Mouse (Mus musculus) right cerebral cortex, adult 18-20 months (tissue): ENCODE measurements at regions not wholly inside any gene's neighbourhood (a gene's known extent, or its start where the extent isn't known, plus 50 kb on each side); places are given as distances from the start of the nearest gene placed in this dataset.

Source experiments
- DNase-seq: peaks from one replicate; pipeline ENCODE4 v3.0.0; 2022; ENCODE audit warnings: mixed read lengths

DNA sequence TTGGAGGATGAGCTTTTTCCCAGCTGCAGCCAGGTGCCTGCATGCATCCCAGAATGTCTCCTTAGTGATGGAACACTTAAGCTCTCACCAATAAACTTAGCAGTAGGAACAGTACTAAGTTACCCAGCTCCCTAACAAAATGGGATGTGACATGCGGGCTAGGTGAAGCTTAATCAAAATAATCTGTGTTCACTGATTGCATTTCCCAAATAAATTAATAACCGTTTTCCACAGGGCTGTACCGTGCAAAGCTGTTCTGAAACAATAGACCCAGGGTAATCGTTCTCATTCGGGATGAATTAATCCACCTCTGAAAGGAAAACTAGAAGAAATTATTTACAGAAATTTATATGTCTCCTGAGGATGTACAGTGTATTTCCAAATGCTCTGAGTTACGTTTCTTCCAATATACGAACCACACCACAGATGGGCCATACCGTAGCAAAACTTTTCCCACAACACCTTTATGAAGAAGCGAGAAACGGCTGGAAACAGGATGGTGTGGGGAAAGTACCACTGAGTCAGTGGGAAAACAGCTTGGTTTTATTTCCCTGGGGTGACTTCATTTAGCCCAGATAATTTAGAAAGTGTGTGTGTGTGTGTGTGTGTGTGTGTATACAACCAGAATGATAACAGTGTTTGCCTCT lies 148.5 kb upstream of the Adamts16 start:
- no peak for DNase-seq

DNA sequence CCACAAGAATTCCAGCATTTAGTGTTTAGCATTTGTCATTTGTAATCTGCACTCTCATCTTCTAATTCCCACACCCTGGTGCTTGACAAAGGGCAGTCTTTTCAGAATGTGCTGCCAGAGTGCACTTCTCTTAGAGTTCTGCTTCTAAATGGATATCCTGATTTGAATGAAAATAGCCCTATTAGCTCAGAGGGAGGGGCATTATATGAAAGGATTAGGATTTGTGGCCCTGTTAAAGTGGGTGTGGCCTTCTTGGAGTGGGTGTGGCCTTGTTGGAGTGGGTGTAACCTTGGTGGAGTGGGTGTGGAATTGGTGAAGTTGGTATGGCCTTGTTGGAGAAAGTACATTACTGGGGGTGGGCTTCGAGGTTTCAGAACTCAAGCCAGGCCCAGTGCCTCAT lies 137.7 kb upstream of the Adamts16 start:
- DNase-seq, result no peak

DNA sequence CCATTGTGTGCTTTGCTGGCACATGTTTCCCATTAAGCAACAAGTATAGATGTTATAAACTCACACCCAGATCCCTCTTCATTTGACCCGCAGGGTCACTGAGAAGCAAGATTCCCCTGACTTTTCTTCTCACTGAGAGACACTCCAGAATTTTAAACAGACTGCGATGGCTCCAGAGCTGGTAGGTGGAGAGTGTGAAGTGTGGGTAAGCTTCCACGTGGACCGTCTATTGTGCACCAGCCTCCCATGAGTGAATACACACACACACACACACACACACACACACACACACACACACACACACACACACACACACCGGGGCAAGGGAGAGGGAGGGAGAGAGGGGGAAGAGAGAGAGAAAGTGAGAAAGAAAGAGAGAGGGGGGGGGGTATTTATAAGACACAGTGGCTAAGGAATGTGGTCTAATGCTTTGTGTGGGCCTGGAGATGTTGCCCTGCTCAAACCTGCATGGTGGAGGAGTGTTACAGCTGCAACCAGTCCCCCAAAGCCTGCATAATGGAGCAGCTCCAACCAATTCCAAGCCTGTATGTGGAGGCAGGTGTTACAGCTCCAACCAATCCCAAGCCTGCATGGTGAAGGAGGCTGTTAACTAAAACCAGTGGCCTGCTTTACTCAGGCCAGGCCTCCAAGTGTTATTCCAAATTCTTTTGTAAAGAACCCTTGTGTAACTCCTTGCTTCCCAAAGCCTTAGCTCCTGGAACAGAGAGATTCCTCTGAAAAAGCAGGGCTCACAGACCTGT lies 137.1 kb upstream of the Adamts16 start:
- DNase-seq, result no peak

DNA sequence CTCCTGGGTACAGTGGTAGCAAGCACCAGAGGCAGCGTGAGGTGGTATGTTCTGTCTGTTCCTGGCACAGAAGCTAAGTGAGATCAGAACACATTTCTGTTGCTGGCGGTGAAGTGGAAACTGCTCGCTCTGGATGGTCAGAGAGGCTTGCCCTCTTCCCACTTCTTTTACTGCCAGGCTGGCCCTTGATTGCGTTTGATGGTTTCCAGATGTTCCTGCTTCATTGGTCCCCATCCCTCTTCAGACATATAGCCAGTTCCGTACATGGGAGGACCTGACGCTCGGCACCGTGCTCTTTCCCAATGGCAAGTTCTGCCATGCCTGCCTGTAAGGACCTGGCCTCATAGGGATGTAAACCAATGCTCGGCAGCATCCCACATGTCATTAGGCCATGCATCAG lies 128.0 kb upstream of the Adamts16 start:
- no peak for DNase-seq

DNA sequence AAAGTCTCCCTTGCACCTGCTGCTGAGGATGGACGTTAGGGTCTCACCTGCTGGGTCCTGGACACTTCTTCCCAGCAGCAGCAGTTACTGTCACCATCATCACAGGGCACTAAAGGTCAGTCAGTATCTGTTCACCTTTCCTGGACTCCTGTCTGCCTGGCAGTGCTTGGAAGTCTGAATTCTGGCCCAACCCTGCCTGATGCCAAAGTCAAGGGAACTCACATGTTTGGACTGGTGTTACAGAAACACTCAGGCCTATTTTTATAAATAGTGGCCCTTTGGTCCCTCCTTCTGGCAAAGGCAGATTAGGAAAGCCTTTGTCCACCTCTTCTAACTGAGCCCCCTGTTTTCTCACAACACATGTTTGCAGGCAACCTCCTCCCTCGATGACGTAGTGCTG lies 126.2 kb upstream of the Adamts16 start:
- no peak for DNase-seq

DNA sequence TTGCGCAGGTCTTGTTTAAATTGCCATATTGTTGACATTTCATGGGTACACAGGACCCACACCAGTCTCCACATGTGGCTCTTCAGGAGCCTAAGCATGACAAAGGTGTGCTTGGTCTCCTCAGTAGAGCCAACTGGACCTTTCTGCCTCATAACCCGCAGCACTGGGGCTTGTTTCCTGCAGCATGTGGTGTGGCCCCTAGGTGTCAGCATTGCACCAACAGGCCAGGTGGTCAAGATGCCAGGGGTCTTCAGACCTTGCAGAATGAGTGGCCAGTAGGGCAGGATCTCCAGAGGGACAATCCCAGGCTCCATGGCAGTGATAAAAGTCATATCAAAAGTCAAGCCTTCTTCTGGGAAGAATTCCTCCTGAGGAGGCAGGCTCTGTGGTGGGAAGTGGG lies 121.8 kb upstream of the Adamts16 start:
- no peak for DNase-seq

DNA sequence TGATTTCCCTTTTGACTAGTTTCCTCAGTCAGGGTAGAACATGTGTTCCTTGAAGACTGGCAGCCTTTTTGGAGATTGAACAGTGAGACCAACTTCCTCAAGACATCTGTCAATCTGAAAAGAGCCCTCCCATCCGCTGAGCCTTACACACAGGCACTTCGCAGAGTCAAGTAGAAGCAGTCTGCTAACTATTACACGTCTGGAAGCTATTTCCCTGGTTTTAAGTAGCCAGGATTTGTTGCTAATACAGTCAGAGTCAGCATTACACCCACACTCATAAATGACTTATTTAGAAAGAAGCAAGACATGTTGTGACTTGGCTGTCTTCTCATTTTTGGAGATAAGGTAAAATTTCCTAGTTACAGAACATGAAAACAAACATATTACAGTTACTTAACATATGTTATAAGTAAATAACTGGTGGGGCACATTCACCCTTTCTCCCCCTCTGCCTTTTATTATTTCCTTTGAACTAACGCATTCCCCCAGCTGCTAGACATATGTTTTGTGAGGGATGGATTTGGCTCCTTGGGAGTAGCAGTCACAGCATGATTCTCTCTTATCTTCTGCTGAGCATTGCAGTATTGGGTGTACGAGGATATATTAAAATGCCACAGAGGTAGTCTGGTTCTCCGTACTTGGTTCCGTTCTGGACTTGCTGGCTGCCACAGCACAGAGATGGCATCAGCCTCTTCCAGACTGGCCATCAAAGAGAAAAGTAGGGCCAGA lies 92.9 kb upstream of the Adamts16 start:
- no peak for DNase-seq

DNA sequence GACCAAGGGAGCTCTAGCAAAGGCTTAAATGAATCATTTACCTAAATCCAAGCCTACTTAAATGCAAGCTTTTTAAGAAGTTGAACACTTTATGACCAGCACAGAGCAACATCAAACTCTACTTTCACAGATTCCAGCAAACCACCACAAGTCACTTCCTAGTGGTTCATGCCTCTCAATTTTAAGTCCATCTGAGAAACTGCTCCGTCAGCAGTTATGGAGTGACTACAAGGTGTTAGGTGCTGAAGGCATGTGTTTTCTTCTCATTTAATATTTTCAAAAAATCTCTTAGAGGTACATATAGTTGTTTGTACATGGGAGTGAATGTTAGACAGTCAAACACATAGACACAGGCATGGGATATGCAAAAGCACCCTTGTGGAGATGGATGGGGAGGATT lies 72.2 kb upstream of the Adamts16 start:
- DNase-seq, result no peak

DNA sequence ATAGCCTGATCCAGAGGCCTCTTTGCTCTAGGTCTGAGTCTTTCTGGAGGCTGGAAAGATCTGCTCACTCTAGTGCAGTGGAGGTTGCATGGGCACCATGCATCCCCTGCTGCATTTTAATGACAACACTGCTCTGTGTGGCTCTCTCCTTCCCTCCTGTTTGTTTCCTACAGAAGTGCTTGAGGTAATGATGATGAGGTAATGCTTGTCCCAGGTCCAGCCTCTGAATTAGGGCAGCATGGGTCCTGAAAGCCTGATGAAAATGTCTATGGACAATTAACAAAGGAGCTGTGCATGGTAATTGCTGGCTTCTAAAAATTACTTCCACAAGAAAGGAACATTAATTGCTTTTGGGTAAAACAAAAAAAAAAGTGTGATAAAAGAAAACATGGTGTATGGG lies 69.3 kb upstream of the Adamts16 start:
- no peak for DNase-seq

DNA sequence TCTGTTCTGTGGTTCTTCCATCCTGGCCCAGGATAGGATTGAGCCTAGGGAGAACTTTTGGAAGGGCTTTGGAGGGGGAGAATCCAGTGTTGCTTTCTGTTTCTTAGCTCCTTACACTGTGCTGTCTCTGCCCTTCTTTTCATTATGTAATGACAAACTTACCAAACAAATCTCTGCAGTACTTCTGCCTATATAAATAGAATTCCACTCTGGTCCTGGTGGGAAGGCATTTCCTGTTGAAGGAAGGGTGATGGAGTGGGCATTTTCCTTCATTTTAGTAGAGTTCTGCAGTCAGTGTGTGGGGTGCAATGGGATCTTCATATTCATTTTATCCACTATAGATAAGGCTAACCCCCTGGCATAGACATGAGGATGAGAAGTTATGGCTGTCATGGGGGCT lies 63.2 kb upstream of the Adamts16 start:
- no peak for DNase-seq

DNA sequence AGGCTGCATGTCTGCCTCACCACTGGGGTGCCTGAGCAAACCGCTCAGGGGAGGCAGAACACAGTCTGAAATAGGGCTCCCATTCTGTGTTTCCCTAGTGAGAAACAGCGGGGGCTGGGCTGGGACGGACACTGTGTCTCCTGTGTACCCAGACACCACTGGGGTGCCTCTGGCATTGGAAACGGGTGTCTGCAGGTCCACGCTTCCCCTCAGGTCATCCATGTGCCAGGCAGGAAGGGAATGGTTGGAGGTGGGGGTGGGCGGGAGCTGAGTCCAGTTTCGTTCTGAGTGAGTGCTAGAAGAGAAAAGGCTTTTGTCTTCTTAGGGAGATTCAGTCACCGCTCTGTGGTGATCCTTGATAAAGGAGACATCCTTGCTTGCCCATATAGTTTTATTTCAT lies 62.2 kb upstream of the Adamts16 start:
- no peak for DNase-seq

DNA sequence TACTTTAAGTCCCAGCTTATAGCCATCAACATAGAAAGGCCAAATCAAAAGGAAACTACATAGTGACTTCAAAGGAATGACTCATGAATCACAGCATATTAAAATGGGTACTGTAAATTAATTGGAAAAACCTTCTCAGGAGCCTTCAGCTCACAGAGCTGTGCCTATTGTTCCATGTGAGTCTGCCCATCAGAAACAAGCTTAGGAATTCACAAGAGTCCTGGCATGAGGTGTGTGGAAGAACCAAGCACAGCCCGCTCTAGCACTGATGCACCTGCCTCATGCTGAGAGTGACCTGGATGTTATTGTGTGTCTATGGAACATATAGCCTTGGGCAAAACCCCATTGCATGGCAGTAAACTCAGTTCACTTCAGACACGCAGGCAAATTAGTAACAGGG lies 61.5 kb upstream of the Adamts16 start:
- DNase-seq, result no peak

DNA sequence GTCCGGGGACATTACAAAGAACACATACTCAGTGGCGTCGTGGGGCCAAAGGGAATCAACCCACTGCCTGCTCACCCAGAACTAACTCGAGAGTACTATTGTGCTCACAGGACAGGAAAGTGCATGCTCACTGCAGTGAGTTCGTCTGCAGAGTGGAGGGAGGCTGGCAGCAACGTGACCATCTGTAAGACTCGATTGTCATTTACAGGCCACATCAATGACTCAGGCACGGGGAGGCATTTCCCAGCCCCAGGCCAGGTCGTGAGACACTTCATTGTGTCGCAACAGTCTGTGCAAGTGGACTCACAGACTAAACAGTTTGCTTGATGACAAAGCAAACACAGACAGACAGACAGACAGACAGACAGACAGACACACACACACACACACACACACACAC lies 61.1 kb upstream of the Adamts16 start:
- no peak for DNase-seq

DNA sequence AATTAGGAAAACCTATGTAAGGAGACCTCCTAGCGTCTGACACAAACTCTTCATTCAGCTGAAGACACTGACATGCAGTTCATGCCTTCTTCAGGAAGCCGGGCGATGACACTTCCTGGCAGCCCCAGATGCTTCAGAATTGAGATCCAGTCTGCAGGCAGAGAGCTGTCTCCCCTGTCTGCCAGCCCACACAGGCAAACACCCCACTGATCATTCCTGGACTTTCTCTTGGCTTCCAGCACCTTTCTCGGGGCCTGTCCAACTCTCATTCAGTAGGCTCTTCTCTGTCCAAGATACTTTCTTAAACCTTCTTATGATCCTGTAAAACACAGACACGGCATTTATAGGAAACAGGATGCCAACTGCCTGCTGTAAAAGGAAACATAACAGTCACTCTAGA lies 50.0 kb upstream of the Adamts16 start:
- no peak for DNase-seq
